Mouse (Mus musculus) bone marrow, adult 2 months (tissue): ENCODE data around the gene Nos1ap. TPM values are rescaled to one million over a fixed set of nuclear protein-coding genes. Genes with fewer than 3 reads are reported as not detected.

Experiments
- H3K27ac ChIP-seq: fragments of 200-500 bp; 2 replicates; pipeline ENCODE4 v1.5.1; 2012; ENCODE audit warnings: low read depth, mild to moderate bottlenecking, control low read depth, inconsistent platforms, low read length; ENCODE audit not compliant: control insufficient read depth, poor library complexity, insufficient read depth
- H3K4me1 ChIP-seq: fragments of 200-500 bp; 2 replicates; pipeline ENCODE4 v1.6.1; 2011; ENCODE audit warnings: low read length; ENCODE audit not compliant: control insufficient read depth, insufficient read depth
- H3K4me3 ChIP-seq: fragments of 200-500 bp; replicated peaks from 2 replicates; pipeline ENCODE3; 2011; ENCODE audit warnings: mild to moderate bottlenecking, low read depth, low read length, control low read depth; ENCODE audit not compliant: control insufficient read depth
- CTCF ChIP-seq: fragments of 200-500 bp; IDR thresholded peaks from 2 replicates; pipeline ENCODE4 v1.5.1; 2011; ENCODE audit warnings: low read length, control low read depth; ENCODE audit not compliant: control insufficient read depth, insufficient read depth
- POLR2A ChIP-seq: fragments of 200-500 bp; IDR thresholded peaks from 2 replicates; pipeline ENCODE4 v1.6.1; 2011; ENCODE audit warnings: low read depth, mild to moderate bottlenecking, control low read depth, low read length, borderline replicate concordance; ENCODE audit not compliant: control insufficient read depth
- WGBS: fragments of 180-500 bp; shearing (Covaris S2); methylation state at CpG from one replicate; pipeline ENCODE4 v1.1.7; 2018; 5-methylcytosine and 5-hydroxymethylcytosine counted together
- polyA plus RNA-seq: library from polyadenylated mRNA; stranded (reverse); fragments of >200 nt; gene quantifications from 2 replicates; pipeline ENCODE4 v1.2.4, GENCODE M21; 2011; ENCODE audit warnings: low replicate concordance; ENCODE audit not compliant: missing spikeins, insufficient read depth, insufficient read length

Nos1ap gene
- polyA plus RNA-seq, 1 experiment = 68.3 TPM

DNA sequence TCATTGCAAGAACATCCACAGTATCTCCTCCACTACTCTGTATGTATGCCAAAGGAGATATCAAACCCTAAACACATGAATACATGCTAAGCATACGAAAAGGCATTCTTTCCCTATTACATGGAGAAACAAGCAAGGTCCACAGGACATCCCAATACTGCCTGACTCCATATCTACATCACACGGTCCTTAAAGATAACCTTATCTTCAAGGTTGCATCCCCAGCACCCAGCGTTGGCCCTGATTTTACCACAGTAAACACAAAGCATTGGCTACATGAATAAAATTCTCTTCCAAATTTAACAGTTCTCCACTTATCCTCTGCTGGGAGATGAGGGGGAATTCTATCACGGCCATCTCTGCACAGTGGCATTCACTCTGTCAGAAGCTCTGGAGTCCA is 22.7 kb downstream of the Nos1ap start:
- 72% methylated on average over 4 of the region's 4 CpGs for WGBS
- no peaks in the 10 kb centered on the region; the same call in 1 of the 2 replicates for H3K4me1 ChIP-seq
- TF ChIP-seq POLR2A (no peak), CTCF (no peak)

DNA sequence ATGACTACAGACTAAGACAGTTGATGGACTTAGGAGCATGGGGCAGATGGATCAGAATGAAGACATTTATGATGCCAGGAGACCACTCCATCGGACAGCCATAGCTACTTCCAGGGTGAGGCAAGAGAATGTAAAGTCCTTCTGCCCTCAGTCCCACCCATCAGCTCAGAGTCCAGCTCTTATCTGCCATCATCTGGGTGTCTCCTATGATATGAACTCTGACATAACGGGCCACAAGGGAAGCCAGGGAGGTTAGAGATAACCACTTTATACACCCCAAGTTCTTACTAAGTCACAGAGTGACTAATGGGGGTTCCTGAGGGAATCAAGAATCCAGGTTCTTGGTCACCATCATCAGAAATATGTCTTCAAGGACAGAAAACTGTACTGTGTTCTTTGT is 23.1 kb downstream of the Nos1ap start:
- WGBS = 53% methylated on average over 2 of the region's 2 CpGs
- H3K4me1 ChIP-seq = no peaks in the 10 kb centered on the region; the same call in 1 of the 2 replicates

More for the DNA sequence above, 22.7 kb downstream of the Nos1ap start:
- Histone ChIP-seq H3K27ac (no peak overlapping the region), H3K4me3 (no peak overlapping the region)

DNA sequence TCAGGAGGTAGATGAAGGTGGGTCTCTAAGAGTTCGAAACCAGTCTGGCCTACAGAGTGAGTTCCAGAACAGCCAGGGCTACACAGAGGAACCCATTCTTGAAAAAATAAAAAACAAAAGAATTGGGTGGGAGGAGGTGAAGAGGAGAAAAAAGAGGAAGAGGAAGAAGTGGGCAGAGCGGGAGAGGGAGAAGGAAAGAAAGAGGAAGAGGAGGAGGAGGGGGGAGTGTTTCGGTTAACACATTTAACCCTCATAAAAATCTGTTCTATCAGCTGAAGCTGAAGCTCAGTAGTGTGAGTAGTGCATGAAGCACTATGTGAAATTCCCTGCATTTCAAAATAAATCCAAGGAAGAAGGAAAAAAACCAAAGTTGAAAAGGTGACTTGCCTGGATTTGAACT is 24.7 kb downstream of the Nos1ap start:
- H3K27ac ChIP-seq = no peak overlapping the region
- TF ChIP-seq POLR2A (no peak), CTCF (no peak)
- H3K4me3 ChIP-seq = no peak overlapping the region
- 21% methylated on average over 3 of the region's 3 CpGs for WGBS
- no peaks in the 10 kb centered on the region; the same call in 1 of the 2 replicates for H3K4me1 ChIP-seq

More for the DNA sequence above, 23.1 kb downstream of the Nos1ap start:
- TF ChIP-seq POLR2A (no peak), CTCF (no peak)
- no peak overlapping the region for H3K4me3 ChIP-seq
- no peak overlapping the region for H3K27ac ChIP-seq

DNA sequence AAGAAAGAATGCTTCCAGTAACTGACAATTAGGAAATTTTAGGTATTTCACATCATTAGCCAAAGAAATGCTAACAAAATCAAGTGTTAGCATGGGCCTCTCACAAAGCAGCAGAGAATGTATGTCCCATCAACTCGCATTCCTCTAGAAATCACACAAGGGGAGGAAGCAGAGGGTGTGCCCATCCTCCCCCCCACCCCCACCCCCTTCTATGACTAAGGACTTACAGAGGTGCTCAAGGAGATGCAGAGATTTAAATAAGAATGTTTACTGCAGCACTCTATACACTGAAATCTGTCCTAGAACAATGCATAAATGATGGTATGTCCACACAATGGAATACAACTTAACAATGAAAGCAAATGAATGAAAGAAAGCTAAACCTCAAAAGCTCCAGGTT is 27.2 kb downstream of the Nos1ap start:
- H3K4me3 ChIP-seq = no peak overlapping the region
- no peaks in the 10 kb centered on the region; the same call in 1 of the 2 replicates for H3K4me1 ChIP-seq
- H3K27ac ChIP-seq = no peak overlapping the region
- TF ChIP-seq CTCF = no peak
- TF ChIP-seq POLR2A = no peak
- 71% methylated on average over 1 of the region's 1 CpGs for WGBS

DNA sequence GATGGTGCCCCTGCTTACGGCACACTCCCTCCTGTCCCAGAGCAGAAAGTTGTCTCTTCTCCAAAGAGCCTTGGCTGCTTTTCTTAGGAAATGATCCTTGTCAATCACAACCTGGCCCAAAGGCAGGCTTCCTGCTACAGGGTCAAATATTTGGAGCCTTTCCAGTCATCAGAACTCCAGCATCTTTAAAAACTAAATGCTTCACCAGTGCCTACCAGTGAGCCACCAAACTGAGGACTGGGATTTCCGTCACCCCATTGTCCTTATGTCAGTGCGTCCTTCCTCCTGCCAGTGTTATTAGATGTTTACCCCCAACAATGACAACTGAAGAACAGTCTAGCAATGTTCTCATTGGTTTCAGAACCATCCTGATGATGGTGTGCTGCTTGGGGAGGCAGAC is 28.9 kb downstream of the Nos1ap start:
- no peaks in the 10 kb centered on the region; the same call in 1 of the 2 replicates for H3K4me1 ChIP-seq
- no peak overlapping the region for H3K4me3 ChIP-seq
- no peak overlapping the region for H3K27ac ChIP-seq
- WGBS = 90% methylated on average over 3 of the region's 3 CpGs
- TF ChIP-seq POLR2A (no peak), CTCF (no peak)

DNA sequence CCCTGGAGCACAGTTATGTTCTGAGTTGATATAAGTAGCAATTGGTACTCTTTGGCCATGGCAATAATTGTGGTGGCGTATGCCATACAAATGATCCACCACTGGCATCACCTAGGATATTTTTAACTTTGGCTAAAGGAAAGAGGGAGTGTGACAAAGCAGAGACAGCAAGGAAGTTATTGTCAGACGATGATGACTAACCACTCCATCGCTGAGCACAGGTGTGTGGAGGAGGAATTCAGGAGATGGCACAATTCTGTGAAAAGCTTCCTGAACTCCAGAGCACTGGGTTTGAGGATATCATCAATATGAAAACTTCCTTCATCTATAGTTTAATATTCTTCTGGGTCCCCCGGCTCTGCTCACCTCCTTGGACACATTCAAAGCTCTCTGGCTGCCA is 31.7 kb downstream of the Nos1ap start:
- Histone ChIP-seq H3K27ac (no peak overlapping the region), H3K4me3 (no peak overlapping the region), H3K4me1 (peaks cover 4% of the 10 kb centered on the region)
- TF ChIP-seq CTCF = no peak
- no peak for TF ChIP-seq POLR2A
- 85% methylated on average over 4 of the region's 4 CpGs for WGBS

DNA sequence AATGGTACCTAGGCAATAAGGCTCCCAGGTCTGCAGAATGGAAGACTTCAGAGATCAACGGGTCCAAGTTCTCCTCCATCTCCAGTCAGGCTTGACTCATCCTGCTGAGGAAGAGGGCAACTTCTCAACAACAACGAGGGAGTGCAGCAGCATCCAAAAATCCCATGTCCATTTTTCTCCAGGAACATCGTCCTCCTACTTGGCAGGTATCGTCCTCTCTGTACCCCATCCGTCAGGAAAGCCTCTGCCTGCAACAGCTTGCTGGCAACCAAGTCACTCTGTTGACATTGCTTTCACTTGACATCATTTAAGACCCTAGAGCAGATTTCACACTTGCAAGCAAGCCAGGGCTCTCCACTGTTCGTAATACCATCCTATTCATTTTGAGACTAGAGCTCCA is 33.0 kb downstream of the Nos1ap start:
- TF ChIP-seq CTCF (no peak), POLR2A (no peak)
- no peak overlapping the region for H3K4me3 ChIP-seq
- H3K27ac ChIP-seq = no peak overlapping the region
- H3K4me1 ChIP-seq = peaks cover 4% of the 10 kb centered on the region
- WGBS = 89% methylated on average over 6 of the region's 6 CpGs

DNA sequence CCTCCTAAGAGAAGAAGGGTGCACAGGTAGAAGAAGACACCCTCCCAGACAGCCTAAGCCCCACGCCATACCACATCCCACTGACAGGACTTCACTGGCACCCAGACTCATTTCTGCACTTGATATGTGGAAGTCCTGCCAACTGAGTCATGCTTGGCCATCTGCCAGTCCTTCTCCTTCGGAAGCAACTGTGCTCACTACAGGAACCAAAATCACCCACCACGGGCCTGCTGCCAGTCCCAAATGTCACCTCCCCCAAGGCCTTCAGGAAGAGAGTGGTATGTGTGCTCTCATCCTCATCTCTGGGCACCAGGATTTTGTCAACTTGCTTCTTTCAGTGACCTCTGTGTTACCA is 34.7 kb downstream of the Nos1ap start:
- WGBS = 12% methylated on average over 3 of the region's 3 CpGs

More for the DNA sequence above, 34.7 kb downstream of the Nos1ap start:
- Histone ChIP-seq H3K27ac (no peak overlapping the region), H3K4me3 (no peak overlapping the region), H3K4me1 (peaks cover 7% of the 10 kb centered on the region)
- TF ChIP-seq CTCF (no peak), POLR2A (no peak)
